16 mouse cellular contexts compared by ENCODE assay signal in genomic region chr4:107624951-107625350, GRCm38 (mm10). TPM values are rescaled to one million over a fixed set of nuclear protein-coding genes. Genes with fewer than 3 reads are reported as not detected.
DNase-seq lines count a peak whose midpoint lies in the region; ATAC-seq lines count a peak whose summit lies in the region.
"Had no signal": no experiment of that assay in that cellular context is flagged by ENCODE, and none has a peak within 500 bp of the region (broad histone marks: within the 10 kb centered on the region; RNA-seq: fewer than 3 reads in every experiment).

No protein-coding gene starts in this region.

- DNase-seq in kidney, adult 8-10 months, result no peak
- DNase-seq in adipocyte (ENCODE audit: low spot score), result peak; percentile 58
- DNase-seq in layer of hippocampus, adult 9-10 months (ENCODE audit: low spot score), result no peak
- DNase-seq in adrenal gland, postnatal 4 days (ENCODE audit: low spot score in 2 of 2), result no peak
- DNase-seq in left cerebral cortex, adult 8-10 months (ENCODE audit: low spot score in 2 of 2), result no peak
- DNase-seq: cerebellum, adult 11-12 months; liver, postnatal 0 days; lung, postnatal 4 days; right cerebral cortex, postnatal 14 days; thymus, adult 18-20 months had no signal

- no peak overlapping the region for H3K4me2 ChIP-seq in kidney, embryonic 14.5 days (replicated peaks; ENCODE audit: low read depth, low read length)
- no peak overlapping the region for H3K4me2 ChIP-seq in hindbrain, embryonic 12.5 days (replicated peaks)
- H3K4me2 ChIP-seq in limb, embryonic 13.5 days (replicated peaks), result no peak overlapping the region
- H3K4me2 ChIP-seq: heart, embryonic 15.5 days; intestine, embryonic 15.5 days had no signal

- H3K27me3 ChIP-seq in kidney, embryonic 14.5 days (ENCODE audit: control insufficient read depth, insufficient read depth, low read length), result no peaks in the 10 kb centered on the region
- peaks cover 5% of the 10 kb centered on the region; the same call in 1 of the 2 replicates for H3K27me3 ChIP-seq in hindbrain, embryonic 12.5 days
- 0 out of 2 replicates have a peak, but pooled peaks cover 4% of the 10 kb centered on the region for H3K27me3 ChIP-seq in limb, embryonic 13.5 days
- H3K27me3 ChIP-seq: intestine, embryonic 15.5 days had no signal

- H3K9me3 ChIP-seq in kidney, embryonic 14.5 days (ENCODE audit: control insufficient read depth, low read length), result no peaks in the 10 kb centered on the region
- no peaks in the 10 kb centered on the region for H3K9me3 ChIP-seq in hindbrain, embryonic 12.5 days (replicated peaks)
- no peaks in the 10 kb centered on the region for H3K9me3 ChIP-seq in limb, embryonic 13.5 days
- H3K9me3 ChIP-seq: G1E; heart, embryonic 15.5 days; intestine, embryonic 15.5 days had no signal

- 29% methylated on average over 5 of the region's 5 CpGs for WGBS in kidney, embryonic 14.5 days
- 40% methylated on average over 5 of the region's 5 CpGs for WGBS in hindbrain, embryonic 12.5 days
- WGBS in limb, embryonic 13.5 days, result 40% methylated on average over 5 of the region's 5 CpGs

- peaks cover 10% of the 10 kb centered on the region; the same call in 1 of the 2 replicates for H3K4me1 ChIP-seq in kidney, embryonic 14.5 days (ENCODE audit: control insufficient read depth, insufficient read depth, low read length)
- peaks cover 47% of the 10 kb centered on the region for H3K4me1 ChIP-seq in hindbrain, embryonic 12.5 days
- peaks cover 55% of the 10 kb centered on the region for H3K4me1 ChIP-seq in limb, embryonic 13.5 days
- H3K4me1 ChIP-seq: intestine, embryonic 15.5 days had no signal

- no peak overlapping the region for H3K4me3 ChIP-seq in kidney, embryonic 14.5 days (ENCODE audit: low read length)
- no peak overlapping the region for H3K4me3 ChIP-seq in hindbrain, embryonic 12.5 days
- no peak overlapping the region for H3K4me3 ChIP-seq in limb, embryonic 13.5 days
- H3K4me3 ChIP-seq: heart, embryonic 15.5 days; intestine, embryonic 15.5 days had no signal

- ATAC-seq in kidney, embryonic 14.5 days (ENCODE audit: low FRiP score, low TSS enrichment), result peak; percentile 71
- ATAC-seq in hindbrain, embryonic 12.5 days (ENCODE audit: low FRiP score), result 0 out of 2 replicates have a peak, but pooled peaks have one; percentile 9
- no peak for ATAC-seq in limb, embryonic 13.5 days (ENCODE audit: low FRiP score, low read depth)
- ATAC-seq: intestine, embryonic 15.5 days; liver, postnatal 0 days had no signal

- H3K9ac ChIP-seq in kidney, embryonic 14.5 days (ENCODE audit: low read depth, low read length), result no peak overlapping the region
- 0 out of 2 replicates have a peak overlapping the region, but pooled peaks have one; percentile 13 for H3K9ac ChIP-seq in hindbrain, embryonic 12.5 days
- H3K9ac ChIP-seq in limb, embryonic 13.5 days, result 0 out of 2 replicates have a peak overlapping the region, but pooled peaks have one; percentile 5
- H3K9ac ChIP-seq: heart, embryonic 15.5 days; intestine, embryonic 15.5 days; liver, postnatal 0 days had no signal

- no peak overlapping the region for H3K27ac ChIP-seq in kidney, embryonic 14.5 days (ENCODE audit: low read depth, low read length)
- no peak overlapping the region; the same call in 1 of the 2 replicates for H3K27ac ChIP-seq in hindbrain, embryonic 12.5 days
- H3K27ac ChIP-seq in limb, embryonic 13.5 days, result no peak overlapping the region
- H3K27ac ChIP-seq: heart, embryonic 15.5 days; intestine, embryonic 15.5 days had no signal

- H3K36me3 ChIP-seq in kidney, embryonic 14.5 days (ENCODE audit: control insufficient read depth, insufficient read depth, low read length), result no peaks in the 10 kb centered on the region
- H3K36me3 ChIP-seq in hindbrain, embryonic 12.5 days, result no peaks in the 10 kb centered on the region
- no peaks in the 10 kb centered on the region for H3K36me3 ChIP-seq in limb, embryonic 13.5 days
- H3K36me3 ChIP-seq: G1E; heart, embryonic 15.5 days; intestine, embryonic 15.5 days had no signal

RNA-seq across cellular contexts. Expression of gene Dmrtb1, which starts 59.1 kb away (rescaled TPM):
- not detected in 2 replicates for polyA plus RNA-seq in kidney, embryonic 14.5 days (2014; fragmentation: Nextera tagmentation; extraction: Ambion mirVana)
- polyA plus RNA-seq in hindbrain, embryonic 12.5 days (2016; fragmentation: Nextera tagmentation; extraction: Ambion mirVana), result 29.8 and 32.0 TPM in 2 replicates
- polyA plus RNA-seq in limb, embryonic 13.5 days (2015; fragmentation: Nextera tagmentation; extraction: Ambion mirVana), result 0.14 and 0.32 TPM in 2 replicates
- total RNA-seq in adrenal gland, postnatal 4 days (2021), result not detected
- 1 to 10 TPM in 1 of 4 experiments, under 1 TPM in 3; 0.27 to 1.0 (median 0.62) TPM for total RNA-seq in left cerebral cortex, adult 8-10 months (2022)
- total RNA-seq: G1E had no signal
- polyA plus RNA-seq: G1E; heart, embryonic 15.5 days; intestine, embryonic 15.5 days; liver, postnatal 0 days had no signal

Comparison
In these comparisons a context has a peak if more than half of its experiments do, and no peak if none do; other contexts are left out.
1. RNA of gene Dmrtb1, which starts 59.1 kb away (polyA plus RNA-seq): 29.8 to 32.0 TPM in hindbrain, embryonic 12.5 days; 0.14 to 0.32 TPM in limb, embryonic 13.5 days and not detected in kidney, embryonic 14.5 days; every median in the first group is over 10 times any median in the second.